Mouse (Mus musculus) spleen, adult 2 months (tissue): ENCODE results near the gene Sbk2.

Experiments used
- CTCF ChIP-seq: fragments of 200-500 bp; IDR thresholded peaks from 2 replicates; pipeline ENCODE4 v1.5.1; 2011; ENCODE audit warnings: mild to moderate bottlenecking, inconsistent platforms; ENCODE audit not compliant: insufficient read depth, insufficient read length, insufficient replicate concordance; ENCODE audit errors: extremely low read depth
- POLR2A ChIP-seq: fragments of 200-500 bp; IDR thresholded peaks from 2 replicates; pipeline ENCODE4 v1.6.1; 2011; ENCODE audit warnings: low read depth, low read length, inconsistent platforms

GRCm38 (mm10) chr7:4999876-5000275 lies 35.7 kb upstream of the Sbk2 start:
- TF ChIP-seq CTCF (peak; percentile 37; the same call in 1 of the 2 replicates), POLR2A (no peak)
